Mouse (Mus musculus) kidney, adult 9 months (tissue): ENCODE measurements at regions not wholly inside any gene's neighbourhood (a gene's known extent, or its start where the extent isn't known, plus 50 kb on each side); places are given as distances from the start of the nearest gene placed in this dataset.

Source experiments
- DNase-seq: peaks from one replicate; pipeline ENCODE4 v3.0.0; 2022

- peak; percentile 5 for DNase-seq
These were observed 288.8 kb upstream of the 4930550L24Rik start for GRCm38 (mm10) chrX:58620403-58620802.
